Mouse (Mus musculus) brain, embryonic 14.5 days (tissue): ENCODE results near the gene Trim75. TPM values are rescaled to one million over a fixed set of nuclear protein-coding genes. Genes with fewer than 3 reads are reported as not detected.
"Not testable (repeated sequence)": the region's sequence is repeated elsewhere in the genome, so short reads cannot be mapped to it uniquely, and the experiment has no call there.

Source experiments
- DNase-seq: peaks from one replicate; pipeline ENCODE4 v3.0.0-alpha.2; 2011; ENCODE audit warnings: low read depth
- CTCF ChIP-seq: fragments of 200-500 bp; IDR thresholded peaks from 2 replicates; pipeline ENCODE4 v1.5.1; 2012; ENCODE audit warnings: inconsistent platforms, mild to moderate bottlenecking, moderate library complexity, borderline replicate concordance; ENCODE audit not compliant: insufficient read depth, insufficient read length; ENCODE audit errors: extremely low read depth
- POLR2A ChIP-seq: fragments of 200-500 bp; IDR thresholded peaks from 2 replicates; pipeline ENCODE4 v1.6.1; 2012; ENCODE audit warnings: mild to moderate bottlenecking, inconsistent platforms, borderline replicate concordance; ENCODE audit not compliant: poor library complexity, insufficient read depth, insufficient read length, severe bottlenecking; ENCODE audit errors: extremely low read depth
- polyA plus RNA-seq: library from polyadenylated mRNA; depleted of rRNA; stranded (reverse); fragments of >200 nt; gene quantifications from 2 replicates; pipeline ENCODE4 v1.2.3, GENCODE M21; 2012; rRNA removed

Trim75 gene
- polyA plus RNA-seq = not detected in 2 replicates

- DNase-seq = no peak
- TF ChIP-seq CTCF (no peak), POLR2A (no peak)
These were observed at the start of gene Trim75 for GRCm38 (mm10) chr8:64987731-64988130. Gene Trim75 (minus strand): TSS chr8:64987831.

GRCm38 (mm10) chr8:65037117-65037533 lies 49.5 kb upstream of the Trim75 start, which contains the start of gene Apela:
Gene Apela (minus strand): TSS chr8:65037336.
- DNase-seq = peak; percentile 74
- no peak for TF ChIP-seq POLR2A
- no peak for TF ChIP-seq CTCF

DNA sequence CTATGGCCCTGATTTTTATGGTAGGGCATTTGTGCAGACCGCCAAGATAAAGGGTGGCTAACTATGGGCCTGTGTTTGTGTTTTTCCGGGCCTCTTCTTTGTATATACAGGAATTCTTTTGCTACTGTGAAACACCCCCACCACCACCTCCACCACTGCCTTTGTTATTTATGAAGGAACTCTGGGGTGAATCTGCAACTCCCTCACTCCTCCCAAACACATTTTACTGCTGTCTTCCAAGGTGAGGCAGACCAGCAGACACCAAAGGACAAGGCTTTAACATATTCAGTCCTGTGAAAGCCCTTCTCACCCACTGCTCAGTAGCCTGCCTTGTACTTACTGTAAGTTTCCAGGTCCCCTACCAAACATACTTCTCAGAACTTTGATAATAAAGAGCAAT lies 46.5 kb upstream of the Trim75 start:
- no peak for DNase-seq
- TF ChIP-seq CTCF (no peak), POLR2A (no peak)

- no peak for TF ChIP-seq CTCF
- TF ChIP-seq POLR2A = no peak
- DNase-seq = no peak
These were observed 45.4 kb upstream of the Trim75 start for GRCm38 (mm10) chr8:65033056-65033455.

GRCm38 (mm10) chr8:65032107-65032506 lies 44.5 kb upstream of the Trim75 start:
- no peak for DNase-seq
- TF ChIP-seq POLR2A (no peak), CTCF (no peak)

DNA sequence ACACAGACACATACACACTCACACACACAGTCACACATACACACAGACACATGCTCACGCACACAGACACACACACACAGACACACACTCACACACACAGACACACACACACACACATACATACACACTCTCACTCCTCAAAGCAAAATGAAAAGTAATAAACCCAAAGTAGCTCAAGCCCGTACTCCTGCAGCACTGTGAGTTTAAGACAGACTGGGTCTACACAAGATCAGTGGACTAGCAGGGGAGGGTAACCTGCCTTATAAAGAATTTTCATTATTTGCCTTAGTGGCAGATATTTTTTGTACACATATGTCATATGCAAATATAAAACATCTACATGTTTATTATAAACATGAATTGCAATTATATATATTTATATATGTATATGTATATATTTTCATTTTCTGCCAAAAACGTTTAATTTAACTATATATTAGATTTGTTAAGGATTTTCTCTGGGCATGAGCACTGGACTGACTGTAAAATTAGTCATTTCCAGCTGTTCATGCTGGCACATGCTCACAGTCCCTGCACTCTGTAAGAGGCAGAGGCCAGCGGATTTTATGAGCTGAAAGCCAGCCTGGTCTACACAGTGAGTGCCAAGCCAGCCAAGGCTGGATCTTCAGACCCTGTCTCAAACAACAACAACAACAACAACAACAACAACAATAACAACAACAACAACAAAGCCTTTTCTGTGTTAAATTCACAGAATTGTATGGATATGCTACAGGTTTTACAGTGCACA lies 43.3 kb upstream of the Trim75 start:
- DNase-seq = no peak
- TF ChIP-seq POLR2A = no peak
- no peak for TF ChIP-seq CTCF

DNA sequence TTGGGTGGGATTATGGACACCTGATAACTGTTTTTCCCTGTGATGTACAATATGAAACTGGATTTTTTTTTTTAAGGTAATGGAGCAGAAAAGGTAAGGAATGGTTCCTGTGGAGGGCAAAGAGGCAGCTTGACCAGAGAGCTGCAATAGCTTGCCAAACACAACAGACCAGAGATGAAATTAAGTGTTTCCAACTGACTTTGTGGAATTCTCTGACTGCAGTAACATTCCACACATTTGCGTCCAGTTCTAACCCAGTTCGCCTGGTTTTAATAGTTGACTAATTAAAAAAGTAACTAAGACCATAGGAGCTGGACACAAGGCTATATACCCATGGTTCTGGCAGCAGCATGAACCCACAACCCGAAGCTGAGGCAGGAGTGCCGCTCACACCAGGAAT lies 42.1 kb upstream of the Trim75 start:
- TF ChIP-seq POLR2A (no peak), CTCF (no peak)
- DNase-seq = no peak

DNA sequence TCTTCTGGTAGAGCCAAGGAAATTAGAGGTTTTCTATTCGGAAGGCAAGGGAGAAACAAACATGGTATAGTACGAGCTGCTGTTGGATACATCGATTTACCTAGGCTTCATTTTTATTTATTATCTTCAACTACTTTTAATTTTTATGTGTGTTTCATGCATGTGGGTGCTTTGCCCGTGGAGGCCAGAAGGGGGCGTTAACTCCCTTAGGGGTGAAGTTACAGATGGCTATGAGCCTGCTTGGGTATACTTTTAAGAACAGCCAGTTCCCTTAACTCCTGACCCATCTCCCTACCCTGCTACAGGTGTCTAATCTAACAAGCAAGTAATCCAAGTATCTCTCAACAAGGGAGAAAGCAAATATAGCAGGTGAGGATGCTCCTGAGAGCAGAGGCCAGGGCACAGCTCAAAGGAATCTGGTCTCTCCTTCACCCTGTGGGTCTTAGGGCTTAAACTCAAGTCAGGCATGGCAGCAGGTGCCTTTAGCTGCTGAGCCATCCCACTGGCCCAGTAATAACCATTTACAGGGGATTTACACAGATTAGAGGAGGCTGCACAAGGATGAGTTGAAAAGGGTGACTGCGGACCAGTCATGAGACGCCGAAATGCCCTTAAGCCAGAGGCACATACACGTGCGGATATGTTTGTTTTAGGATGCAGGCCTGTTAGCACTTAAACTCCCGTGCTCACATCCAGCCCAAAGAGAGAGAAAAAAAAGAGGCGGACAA lies 41.5 kb upstream of the Trim75 start:
- TF ChIP-seq CTCF (peak; percentile 15; the same call in 1 of the 2 replicates), POLR2A (no peak)
- DNase-seq = no peak

GRCm38 (mm10) chr8:65022485-65022884 lies 34.9 kb upstream of the Trim75 start:
- peak; percentile 72 for DNase-seq

GRCm38 (mm10) chr8:65018423-65018822 lies 30.8 kb upstream of the Trim75 start, which contains the start of the genes Trim61 and Trim60:
Gene Trim61 (minus strand): TSS chr8:65018523.
Gene Trim60 (minus strand): TSS chr8:65018584.
- DNase-seq = no peak
- no peak for TF ChIP-seq CTCF
- no peak for TF ChIP-seq POLR2A

More at GRCm38 (mm10) chr8:65022485-65022884, 34.9 kb upstream of the Trim75 start:
- TF ChIP-seq POLR2A (no peak), CTCF (peak; percentile 75; the same call in 1 of the 2 replicates)

- not testable (repeated sequence) for DNase-seq
These were observed 20.0 kb upstream of the Trim75 start for GRCm38 (mm10) chr8:65007616-65008015.

- no peak for TF ChIP-seq POLR2A
- TF ChIP-seq CTCF = no peak
- no peak for DNase-seq
These were observed 11.3 kb upstream of the Trim75 start for GRCm38 (mm10) chr8:64998806-64999365.
